Mouse (Mus musculus): ENCODE measurements around the gene Olfr450. TPM values are rescaled to one million over a fixed set of nuclear protein-coding genes. Genes with fewer than 3 reads are reported as not detected.

The Olfr450 gene
- total RNA-seq (2014; fragmentation: Nextera tagmentation) (not detected in 2 replicates), total RNA-seq (2017) (not detected in 2 replicates), polyA plus RNA-seq (2012) (not detected in 2 replicates)

GRCm38 (mm10) chr6:42811639-42812038 lies at the start of gene Olfr450:
TSS of gene Olfr450 (plus strand) at chr6:42811939.
- DNase-seq (ENCODE audit: low spot score): no peak
- no peak for TF ChIP-seq TAL1 (conservative IDR thresholded peaks at IDR 0.05; ENCODE audit: low read depth, low read length)
- no peak for TF ChIP-seq GATA2 (IDR thresholded peaks at IDR 0.05; ENCODE audit: borderline replicate concordance, low read depth, low read length)
- no peak for TF ChIP-seq POLR2AphosphoS5 (IDR thresholded peaks at IDR 0.05; ENCODE audit: insufficient replicate concordance, low read depth, low read length)
- no peak for TF ChIP-seq CTCF (IDR thresholded peaks at IDR 0.05; ENCODE audit: low read depth, low read length)
- TF ChIP-seq GATA1 (IDR thresholded peaks at IDR 0.05; ENCODE audit: borderline replicate concordance, low read length): no peak
- no peak for ATAC-seq (ENCODE audit: extremely low read depth, insufficient number of reproducible peaks, low FRiP score, poor library complexity, severe bottlenecking)
- Histone ChIP-seq H3K4me1 (ENCODE audit: insufficient read depth, low read depth, low read length) (no peaks in the 10 kb centered on the region), H3K36me3 (replicated peaks) (no peaks in the 10 kb centered on the region), H3K27me3 (ENCODE audit: insufficient read depth, low read length) (no peaks in the 10 kb centered on the region), H3K9me3 (replicated peaks) (no peaks in the 10 kb centered on the region), H3K4me3 (ENCODE audit: low read depth, low read length) (no peak within 1 kb of the TSS)

DNA sequence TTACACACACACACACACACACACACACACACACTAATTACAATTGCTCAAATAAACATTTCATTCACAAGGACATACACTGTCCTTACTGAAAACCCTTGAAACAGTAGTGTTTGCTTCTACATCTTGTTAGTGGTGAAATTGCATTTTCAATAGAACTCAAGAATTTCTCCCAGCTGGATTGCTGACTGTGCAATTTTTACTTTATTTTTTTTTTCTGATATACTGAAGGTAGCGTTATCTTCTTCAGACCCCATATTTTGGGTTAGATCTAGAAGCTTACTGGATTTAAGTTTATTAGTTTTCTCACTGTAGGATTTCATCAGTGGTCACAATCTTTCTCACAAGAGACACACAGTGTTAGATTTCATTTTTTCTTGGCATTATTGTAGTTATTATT lies 34.7 kb upstream of the Olfr450 start:
- Histone ChIP-seq H3K9me3 (replicated peaks) (no peaks in the 10 kb centered on the region), H3K4me3 (ENCODE audit: low read depth, low read length) (no peak overlapping the region), H3K36me3 (replicated peaks) (no peaks in the 10 kb centered on the region), H3K27me3 (ENCODE audit: insufficient read depth, low read length) (no peaks in the 10 kb centered on the region), H3K4me1 (ENCODE audit: insufficient read depth, low read depth, low read length) (no peaks in the 10 kb centered on the region)
- DNase-seq (ENCODE audit: low spot score) (no peak), ATAC-seq (ENCODE audit: extremely low read depth, insufficient number of reproducible peaks, low FRiP score, poor library complexity, severe bottlenecking) (no peak)
- TF ChIP-seq CTCF (IDR thresholded peaks at IDR 0.05; ENCODE audit: low read depth, low read length) (no peak), POLR2AphosphoS5 (IDR thresholded peaks at IDR 0.05; ENCODE audit: insufficient replicate concordance, low read depth, low read length) (no peak), TAL1 (conservative IDR thresholded peaks at IDR 0.05; ENCODE audit: low read depth, low read length) (no peak), GATA2 (IDR thresholded peaks at IDR 0.05; ENCODE audit: borderline replicate concordance, low read depth, low read length) (no peak), GATA1 (IDR thresholded peaks at IDR 0.05; ENCODE audit: borderline replicate concordance, low read length) (no peak)

- no peak for DNase-seq (ENCODE audit: low spot score)
- no peaks in the 10 kb centered on the region for H3K4me1 ChIP-seq (ENCODE audit: insufficient read depth, low read depth, low read length)
- H3K9me3 ChIP-seq (replicated peaks): no peaks in the 10 kb centered on the region
- no peak within 1 kb of the TSS for H3K4me3 ChIP-seq (ENCODE audit: low read depth, low read length)
- no peaks in the 10 kb centered on the region for H3K27me3 ChIP-seq (ENCODE audit: insufficient read depth, low read length)
- no peak for ATAC-seq (ENCODE audit: extremely low read depth, insufficient number of reproducible peaks, low FRiP score, poor library complexity, severe bottlenecking)
- TF ChIP-seq POLR2AphosphoS5 (IDR thresholded peaks at IDR 0.05; ENCODE audit: insufficient replicate concordance, low read depth, low read length) (no peak), TAL1 (conservative IDR thresholded peaks at IDR 0.05; ENCODE audit: low read depth, low read length) (no peak), CTCF (IDR thresholded peaks at IDR 0.05; ENCODE audit: low read depth, low read length) (no peak), GATA1 (IDR thresholded peaks at IDR 0.05; ENCODE audit: borderline replicate concordance, low read length) (no peak), GATA2 (IDR thresholded peaks at IDR 0.05; ENCODE audit: borderline replicate concordance, low read depth, low read length) (no peak)
- no peaks in the 10 kb centered on the region for H3K36me3 ChIP-seq (replicated peaks)
These were observed 26.9 kb upstream of the Olfr450 start, which contains the start of gene Olfr452 for GRCm38 (mm10) chr6:42784793-42785192. TSS of gene Olfr452 (plus strand) at chr6:42785093.

DNA sequence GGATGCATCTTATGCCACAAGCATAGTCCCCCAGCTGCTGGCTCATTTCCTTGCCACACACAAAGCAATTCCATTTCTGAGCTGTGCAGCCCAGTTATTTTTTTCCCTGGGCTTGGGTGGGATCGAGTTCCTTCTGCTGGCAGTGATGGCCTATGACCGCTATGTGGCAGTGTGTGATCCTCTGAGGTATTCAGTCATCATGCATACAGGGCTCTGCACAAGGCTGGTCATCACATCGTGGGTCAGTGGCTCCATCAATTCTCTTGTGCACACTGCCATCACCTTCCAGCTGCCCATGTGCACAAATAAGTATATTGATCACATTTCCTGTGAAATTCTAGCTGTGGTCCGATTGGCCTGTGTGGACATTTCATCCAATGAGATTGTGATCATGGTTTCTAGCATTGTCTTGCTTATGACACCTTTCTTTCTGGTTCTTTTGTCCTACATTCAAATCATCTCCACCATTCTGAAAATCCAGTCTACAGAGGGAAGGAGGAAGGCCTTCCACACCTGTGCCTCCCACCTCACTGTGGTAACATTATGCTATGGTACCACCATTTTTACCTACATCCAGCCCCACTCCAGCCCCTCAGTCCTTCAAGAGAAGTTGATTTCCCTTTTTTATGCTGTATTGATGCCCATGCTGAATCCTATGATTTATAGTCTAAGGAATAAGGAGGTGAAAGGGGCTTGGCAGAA lies 21.3 kb upstream of the Olfr450 start:
- DNase-seq (ENCODE audit: low spot score): no peak
- no peaks in the 10 kb centered on the region for H3K9me3 ChIP-seq (replicated peaks)
- no peaks in the 10 kb centered on the region for H3K36me3 ChIP-seq (replicated peaks)
- H3K27me3 ChIP-seq (ENCODE audit: insufficient read depth, low read length): no peaks in the 10 kb centered on the region
- ATAC-seq (ENCODE audit: extremely low read depth, insufficient number of reproducible peaks, low FRiP score, poor library complexity, severe bottlenecking): no peak
- no peak for TF ChIP-seq TAL1 (conservative IDR thresholded peaks at IDR 0.05; ENCODE audit: low read depth, low read length)
- TF ChIP-seq CTCF (IDR thresholded peaks at IDR 0.05; ENCODE audit: low read depth, low read length): no peak
- no peak for TF ChIP-seq GATA1 (IDR thresholded peaks at IDR 0.05; ENCODE audit: borderline replicate concordance, low read length)
- no peak for TF ChIP-seq GATA2 (IDR thresholded peaks at IDR 0.05; ENCODE audit: borderline replicate concordance, low read depth, low read length)
- TF ChIP-seq POLR2AphosphoS5 (IDR thresholded peaks at IDR 0.05; ENCODE audit: insufficient replicate concordance, low read depth, low read length): no peak
- no peak overlapping the region for H3K4me3 ChIP-seq (ENCODE audit: low read depth, low read length)
- no peaks in the 10 kb centered on the region for H3K4me1 ChIP-seq (ENCODE audit: insufficient read depth, low read depth, low read length)

- H3K27me3 ChIP-seq (ENCODE audit: insufficient read depth, low read length): no peaks in the 10 kb centered on the region
- TF ChIP-seq GATA2 (IDR thresholded peaks at IDR 0.05; ENCODE audit: borderline replicate concordance, low read depth, low read length): no peak
- no peak for TF ChIP-seq CTCF (IDR thresholded peaks at IDR 0.05; ENCODE audit: low read depth, low read length)
- no peak for TF ChIP-seq POLR2AphosphoS5 (IDR thresholded peaks at IDR 0.05; ENCODE audit: insufficient replicate concordance, low read depth, low read length)
- TF ChIP-seq GATA1 (IDR thresholded peaks at IDR 0.05; ENCODE audit: borderline replicate concordance, low read length): no peak
- no peak for TF ChIP-seq TAL1 (conservative IDR thresholded peaks at IDR 0.05; ENCODE audit: low read depth, low read length)
- H3K36me3 ChIP-seq (replicated peaks): no peaks in the 10 kb centered on the region
- DNase-seq (ENCODE audit: low spot score) (no peak), ATAC-seq (ENCODE audit: extremely low read depth, insufficient number of reproducible peaks, low FRiP score, poor library complexity, severe bottlenecking) (no peak)
- no peaks in the 10 kb centered on the region for H3K9me3 ChIP-seq (replicated peaks)
- H3K4me1 ChIP-seq (ENCODE audit: insufficient read depth, low read depth, low read length): no peaks in the 10 kb centered on the region
- no peak overlapping the region for H3K4me3 ChIP-seq (ENCODE audit: low read depth, low read length)
These were observed 20.7 kb upstream of the Olfr450 start for GRCm38 (mm10) chr6:42790949-42791556.

DNA sequence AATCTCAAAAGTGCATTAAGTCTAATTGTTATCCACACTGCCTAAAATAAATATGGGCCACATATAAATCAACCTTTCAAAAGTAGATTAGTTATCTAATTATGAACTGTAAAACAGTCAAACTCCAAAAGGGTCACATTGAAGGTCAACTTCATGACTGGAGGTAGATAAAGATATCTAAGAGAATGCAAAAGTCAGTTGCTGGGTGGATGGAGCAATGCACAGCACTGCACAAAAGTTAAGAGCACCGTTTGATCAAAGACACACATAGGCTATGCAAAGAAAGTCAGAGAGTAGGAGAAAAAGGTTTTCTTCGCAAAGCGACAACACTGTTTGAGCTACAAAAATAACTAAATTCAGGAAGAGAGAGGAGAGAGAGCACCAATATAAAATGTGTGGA lies 16.8 kb upstream of the Olfr450 start:
- H3K4me1 ChIP-seq (ENCODE audit: insufficient read depth, low read depth, low read length): no peaks in the 10 kb centered on the region
- H3K9me3 ChIP-seq (replicated peaks): no peaks in the 10 kb centered on the region
- no peaks in the 10 kb centered on the region for H3K27me3 ChIP-seq (ENCODE audit: insufficient read depth, low read length)
- DNase-seq (ENCODE audit: low spot score) (no peak), ATAC-seq (ENCODE audit: extremely low read depth, insufficient number of reproducible peaks, low FRiP score, poor library complexity, severe bottlenecking) (no peak)
- no peak for TF ChIP-seq TAL1 (conservative IDR thresholded peaks at IDR 0.05; ENCODE audit: low read depth, low read length)
- TF ChIP-seq POLR2AphosphoS5 (IDR thresholded peaks at IDR 0.05; ENCODE audit: insufficient replicate concordance, low read depth, low read length): no peak
- no peak for TF ChIP-seq GATA2 (IDR thresholded peaks at IDR 0.05; ENCODE audit: borderline replicate concordance, low read depth, low read length)
- no peak for TF ChIP-seq CTCF (IDR thresholded peaks at IDR 0.05; ENCODE audit: low read depth, low read length)
- TF ChIP-seq GATA1 (IDR thresholded peaks at IDR 0.05; ENCODE audit: borderline replicate concordance, low read length): no peak
- H3K36me3 ChIP-seq (replicated peaks): no peaks in the 10 kb centered on the region
- H3K4me3 ChIP-seq (ENCODE audit: low read depth, low read length): no peak overlapping the region

Data from G1E (cell line).